Comparison of ENCODE assay signal across 19 mouse cellular contexts in genomic region chr3:126663436-126663835, GRCm38 (mm10).
DNase-seq lines count a peak whose midpoint lies in the region; ATAC-seq lines count a peak whose summit lies in the region.
"Had no signal": no experiment of that assay in that cellular context is flagged by ENCODE, and none has a peak within 500 bp of the region (broad histone marks: within the 10 kb centered on the region; RNA-seq: fewer than 3 reads in every experiment).

No protein-coding gene starts in this region.

- no peaks in the 10 kb centered on the region for H3K27me3 ChIP-seq in heart, embryonic 13.5 days (replicated peaks)
- no peaks in the 10 kb centered on the region for H3K27me3 ChIP-seq in forebrain, embryonic 13.5 days
- H3K27me3 ChIP-seq: embryonic facial prominence, embryonic 12.5 days; intestine, embryonic 15.5 days; midbrain, embryonic 15.5 days had no signal

- H3K36me3 ChIP-seq in heart, embryonic 13.5 days: no peaks in the 10 kb centered on the region
- H3K36me3 ChIP-seq in forebrain, embryonic 13.5 days (ENCODE audit: poor library complexity, severe bottlenecking): no peaks in the 10 kb centered on the region
- H3K36me3 ChIP-seq: embryonic facial prominence, embryonic 12.5 days; intestine, embryonic 15.5 days; limb, embryonic 10.5 days; midbrain, embryonic 15.5 days had no signal

- H3K27ac ChIP-seq in heart, embryonic 13.5 days (replicated peaks): no peak overlapping the region
- no peak overlapping the region for H3K27ac ChIP-seq in forebrain, embryonic 13.5 days
- H3K27ac ChIP-seq: embryonic facial prominence, embryonic 12.5 days; intestine, embryonic 15.5 days; limb, embryonic 10.5 days; liver, embryonic 14.5 days; midbrain, embryonic 15.5 days had no signal

- intact Hi-C loops in heart, postnatal 36 days (cut with DNase I): no loop called here

- no peak for ATAC-seq in heart, embryonic 13.5 days (ENCODE audit: extremely low read depth, insufficient number of reproducible peaks, low FRiP score, low TSS enrichment)
- 0 out of 2 replicates have a peak, but pooled peaks have one; percentile 29 for ATAC-seq in monocyte, adult 5-6 weeks (replicated peaks; ENCODE audit: insufficient number of reproducible peaks, low FRiP score, low TSS enrichment, poor library complexity, severe bottlenecking)
- ATAC-seq in forebrain, embryonic 13.5 days: no peak
- ATAC-seq: forebrain, embryonic 14.5 days; intestine, embryonic 15.5 days; midbrain, embryonic 15.5 days had no signal

- H3K4me3 ChIP-seq in heart, embryonic 13.5 days: no peak overlapping the region
- H3K4me3 ChIP-seq in forebrain, embryonic 13.5 days: no peak overlapping the region
- H3K4me3 ChIP-seq: embryonic facial prominence, embryonic 12.5 days; intestine, embryonic 15.5 days; limb, embryonic 10.5 days; midbrain, embryonic 15.5 days had no signal

- H3K9me3 ChIP-seq in heart, embryonic 13.5 days: no peaks in the 10 kb centered on the region
- H3K9me3 ChIP-seq in forebrain, embryonic 13.5 days (replicated peaks): no peaks in the 10 kb centered on the region
- H3K9me3 ChIP-seq: embryonic facial prominence, embryonic 12.5 days; intestine, embryonic 15.5 days; limb, embryonic 10.5 days; midbrain, embryonic 15.5 days had no signal

- peak overlapping the region; percentile 42; the same call in 1 of the 2 replicates for H3K9ac ChIP-seq in heart, embryonic 13.5 days
- H3K9ac ChIP-seq in forebrain, embryonic 13.5 days: no peak overlapping the region
- H3K9ac ChIP-seq: embryonic facial prominence, embryonic 12.5 days; intestine, embryonic 15.5 days; liver, embryonic 14.5 days; midbrain, embryonic 15.5 days had no signal

- WGBS in heart, embryonic 13.5 days: 71% methylated on average over 5 of the region's 5 CpGs
- WGBS in forebrain, embryonic 13.5 days: 80% methylated on average over 5 of the region's 5 CpGs

- DNase-seq in heart, postnatal 36 days: no peak
- DNase-seq in A20 (ENCODE audit: low read depth, low spot score): peak; percentile 24
- DNase-seq in adipocyte (ENCODE audit: low spot score): peak; percentile 39
- no peak for DNase-seq in thymus, postnatal 4 days
- DNase-seq: adrenal gland, postnatal 10 days; cerebellum, postnatal 25 days; gastrocnemius, postnatal 14 days; heart, postnatal 4 days; kidney, postnatal 25 days; retina, postnatal 1 day had no signal

- H3K4me2 ChIP-seq in heart, embryonic 13.5 days: no peak overlapping the region
- H3K4me2 ChIP-seq in forebrain, embryonic 13.5 days: no peak overlapping the region
- H3K4me2 ChIP-seq: embryonic facial prominence, embryonic 12.5 days; intestine, embryonic 15.5 days; midbrain, embryonic 15.5 days had no signal

- H3K4me1 ChIP-seq in heart, embryonic 13.5 days: peaks cover 80% of the 10 kb centered on the region
- H3K4me1 ChIP-seq in forebrain, embryonic 13.5 days: peaks cover 16% of the 10 kb centered on the region

Comparison
In these comparisons a context has a peak if more than half of its experiments do, and no peak if none do; other contexts are left out.
1. DNase-seq: peak in A20 (single experiment) and adipocyte (single experiment); none in heart, postnatal 36 days (0 of 2) and thymus, postnatal 4 days (single experiment).